Mouse (Mus musculus) cerebellum, adult 2 months (tissue): Measurements from ENCODE around the gene Dhx16. TPM values are rescaled to one million over a fixed set of nuclear protein-coding genes. Genes with fewer than 3 reads are reported as not detected.

ENCODE experiments used
- DNase-seq, 2 experiments: peaks; one replicate each; pipeline ENCODE4 v3.0.0; 2021
- H3K27ac ChIP-seq: fragments of 200-500 bp; 2 replicates; pipeline ENCODE4 v1.5.1; 2012; ENCODE audit warnings: low read length, control low read depth, inconsistent platforms; ENCODE audit not compliant: insufficient read depth
- H3K27me3 ChIP-seq: fragments of 200-500 bp; 2 replicates; pipeline ENCODE4 v1.6.1; 2012; ENCODE audit warnings: inconsistent platforms, mild to moderate bottlenecking, low read length, moderate library complexity; ENCODE audit not compliant: control insufficient read depth, insufficient read depth
- H3K4me1 ChIP-seq: fragments of 200-500 bp; 2 replicates; pipeline ENCODE4 v1.6.1; 2011; ENCODE audit warnings: low read length; ENCODE audit not compliant: control insufficient read depth, insufficient read depth
- H3K4me3 ChIP-seq: fragments of 200-500 bp; replicated peaks from 2 replicates; pipeline ENCODE3; 2011; ENCODE audit warnings: mild to moderate bottlenecking, low read depth, low read length, control low read depth; ENCODE audit not compliant: insufficient read depth
- CTCF ChIP-seq: fragments of 200-500 bp; IDR thresholded peaks from 2 replicates; pipeline ENCODE4 v1.5.1; 2011; ENCODE audit warnings: low read depth, mild to moderate bottlenecking, control low read depth, low read length, moderate library complexity, borderline replicate concordance; ENCODE audit not compliant: insufficient read depth
- POLR2A ChIP-seq: fragments of 200-500 bp; IDR thresholded peaks from 2 replicates; pipeline ENCODE4 v1.6.1; 2011; ENCODE audit warnings: low read length, control low read depth, borderline replicate concordance; ENCODE audit not compliant: insufficient read depth
- WGBS: fragments of 180-500 bp; shearing (Covaris S2); methylation state at CpG from one replicate; pipeline ENCODE4 v1.1.7; 2018; 5-methylcytosine and 5-hydroxymethylcytosine counted together
- polyA plus RNA-seq: library from polyadenylated mRNA; depleted of rRNA; stranded (reverse); fragments of >200 nt; gene quantifications from 2 replicates; pipeline ENCODE4 v1.2.3, GENCODE M21; 2012

Gene Dhx16
- polyA plus RNA-seq, 1 experiment: 52.2 TPM

DNA sequence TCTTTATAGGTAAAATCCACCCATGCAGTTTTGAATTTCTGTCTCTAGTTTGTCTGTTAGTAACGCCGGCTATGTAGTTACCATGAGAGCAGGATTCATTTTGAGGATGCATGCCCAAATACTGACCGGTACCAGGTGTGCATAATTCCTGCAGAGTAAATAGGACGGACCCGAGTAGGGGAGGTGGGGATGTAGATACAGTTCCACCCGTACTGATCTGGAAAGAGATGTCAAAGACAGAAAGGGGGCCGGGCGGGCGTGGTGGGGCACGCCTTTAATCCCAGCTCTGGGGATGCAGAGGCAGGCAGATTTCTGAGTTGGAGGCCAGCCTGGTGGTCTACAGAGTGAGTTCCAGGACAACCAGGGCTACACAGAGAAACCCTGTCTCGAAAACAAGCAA is 37.6 kb upstream of the Dhx16 start:
- Histone ChIP-seq H3K4me3 (peak overlapping the region; percentile 85), H3K27me3 (no peaks in the 10 kb centered on the region), H3K4me1 (no peaks in the 10 kb centered on the region), H3K27ac (no peak overlapping the region)
- TF ChIP-seq CTCF: no peak
- TF ChIP-seq POLR2A: no peak
- no peak for DNase-seq
- 12% methylated on average over 11 of the region's 11 CpGs for WGBS

DNA sequence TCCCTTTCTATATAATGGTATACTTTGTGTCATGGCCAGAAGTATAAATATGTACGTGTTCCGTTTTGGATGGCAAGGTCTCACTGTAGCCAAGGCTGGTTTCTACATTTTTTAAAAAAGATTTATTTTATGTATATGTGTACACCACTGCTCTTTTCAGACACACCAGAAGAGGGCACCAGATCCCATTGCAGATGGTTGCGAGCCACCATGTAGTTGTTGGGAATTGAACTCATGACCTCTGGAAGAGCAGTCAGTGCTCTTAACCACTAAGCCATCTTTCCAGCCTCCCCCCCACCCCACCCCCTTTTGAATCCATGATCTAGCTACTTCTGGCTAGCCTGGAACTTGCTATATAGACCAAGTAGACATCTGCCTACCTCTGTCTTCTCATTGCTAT is 36.1 kb upstream of the Dhx16 start:
- Histone ChIP-seq H3K4me3 (no peak overlapping the region), H3K27ac (no peak overlapping the region), H3K4me1 (no peaks in the 10 kb centered on the region), H3K27me3 (no peaks in the 10 kb centered on the region)
- TF ChIP-seq POLR2A: no peak
- TF ChIP-seq CTCF: no peak
- no peak for DNase-seq
- WGBS: 97% methylated on average over 3 of the region's 3 CpGs

DNA sequence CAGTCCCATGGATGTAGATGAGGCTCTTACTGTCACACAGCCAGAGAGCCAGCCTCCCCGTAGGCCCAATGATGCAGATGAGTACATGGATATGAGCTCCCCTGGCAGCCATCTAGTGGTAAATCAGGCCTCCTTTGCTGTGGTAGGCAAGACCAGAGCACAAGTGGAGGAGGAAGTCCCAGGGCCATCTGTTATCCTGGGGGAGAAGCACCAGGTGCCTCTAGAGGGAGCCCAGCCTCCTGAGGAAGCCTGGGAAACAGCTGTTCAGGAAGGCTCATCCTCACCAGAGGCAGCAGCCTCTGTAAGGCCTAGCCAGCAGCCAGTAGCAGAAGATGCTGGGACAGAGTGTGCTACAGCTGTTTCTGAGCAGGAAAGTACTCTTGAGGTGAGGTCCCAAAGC is 31.5 kb upstream of the Dhx16 start:
- TF ChIP-seq CTCF (no peak), POLR2A (no peak)
- H3K27ac ChIP-seq: no peak overlapping the region
- H3K4me1 ChIP-seq: no peaks in the 10 kb centered on the region
- WGBS: 16% methylated on average over 1 of the region's 1 CpGs
- DNase-seq: no peak
- H3K27me3 ChIP-seq: no peaks in the 10 kb centered on the region
- H3K4me3 ChIP-seq: no peak overlapping the region

DNA sequence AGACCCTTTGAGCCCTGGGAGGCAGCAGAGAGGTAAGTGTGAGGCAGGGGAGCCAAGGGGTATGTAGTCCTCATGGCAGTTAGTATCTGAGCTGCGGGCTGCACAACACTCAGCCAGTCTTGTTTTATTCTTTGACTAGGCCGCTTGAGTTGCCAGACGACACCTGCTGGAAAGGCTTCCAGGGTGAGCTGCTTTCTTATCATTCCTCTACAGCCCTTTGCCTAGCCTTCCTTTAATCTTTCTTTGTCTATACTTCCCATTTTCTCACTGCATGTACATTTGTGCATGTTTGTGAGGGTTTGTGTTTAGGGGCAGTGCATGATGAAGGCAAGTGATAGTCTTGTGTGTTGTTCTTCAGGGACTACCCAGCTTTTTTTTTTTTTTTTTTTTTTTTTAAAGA is 28.6 kb upstream of the Dhx16 start:
- DNase-seq: no peak
- H3K4me3 ChIP-seq: no peak overlapping the region
- H3K27ac ChIP-seq: no peak overlapping the region
- TF ChIP-seq CTCF (no peak), POLR2A (no peak)
- H3K4me1 ChIP-seq: no peaks in the 10 kb centered on the region
- no peaks in the 10 kb centered on the region for H3K27me3 ChIP-seq
- 90% methylated on average over 3 of the region's 3 CpGs for WGBS

DNA sequence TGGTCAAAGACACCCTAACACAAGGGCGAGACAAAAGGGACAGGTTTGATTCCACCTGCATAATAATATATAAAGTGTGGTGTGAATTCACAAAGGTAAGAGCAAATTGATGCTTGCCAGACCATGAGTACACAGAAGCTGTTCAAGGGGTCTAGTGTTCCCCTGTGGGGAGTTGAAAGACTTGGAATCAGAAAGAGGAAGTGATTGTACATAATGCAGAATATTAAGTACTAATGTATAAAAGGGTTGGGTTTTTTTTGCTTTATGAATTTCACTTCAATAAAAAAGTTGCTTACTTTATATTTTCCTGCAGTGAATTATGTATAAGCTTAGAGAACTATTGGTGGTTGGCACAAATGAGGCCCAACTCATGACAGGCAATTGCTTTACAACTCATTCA is 20.2 kb upstream of the Dhx16 start:
- WGBS: 95% methylated on average over 1 of the region's 1 CpGs
- H3K4me1 ChIP-seq: no peaks in the 10 kb centered on the region
- TF ChIP-seq POLR2A (no peak), CTCF (no peak)
- no peak overlapping the region for H3K4me3 ChIP-seq
- H3K27ac ChIP-seq: no peak overlapping the region
- DNase-seq: no peak
- H3K27me3 ChIP-seq: no peaks in the 10 kb centered on the region

DNA sequence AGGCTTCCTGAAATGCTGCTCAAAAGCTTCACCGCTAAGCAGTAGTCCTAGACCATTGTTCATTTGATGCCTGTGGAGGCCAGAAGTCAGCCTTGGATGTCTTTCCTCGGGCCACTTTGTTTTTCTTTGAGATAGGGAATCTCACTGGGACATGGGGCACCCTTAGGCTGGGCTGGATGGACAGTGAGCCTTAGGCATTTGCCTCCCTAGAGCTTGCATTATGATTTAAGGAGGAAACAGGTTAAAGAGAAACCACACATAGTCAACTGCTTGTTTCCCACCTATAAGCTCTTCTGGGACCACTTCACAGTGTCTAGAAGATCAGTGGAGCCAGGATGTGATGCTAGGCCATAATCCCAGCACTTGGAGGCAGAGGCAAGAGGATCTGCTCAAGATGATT is 19.8 kb upstream of the Dhx16 start:
- TF ChIP-seq CTCF (no peak), POLR2A (no peak)
- DNase-seq: no peak
- Histone ChIP-seq H3K4me1 (no peaks in the 10 kb centered on the region), H3K27ac (no peak overlapping the region), H3K27me3 (no peaks in the 10 kb centered on the region), H3K4me3 (no peak overlapping the region)
- WGBS: 81% methylated on average over 2 of the region's 2 CpGs

DNA sequence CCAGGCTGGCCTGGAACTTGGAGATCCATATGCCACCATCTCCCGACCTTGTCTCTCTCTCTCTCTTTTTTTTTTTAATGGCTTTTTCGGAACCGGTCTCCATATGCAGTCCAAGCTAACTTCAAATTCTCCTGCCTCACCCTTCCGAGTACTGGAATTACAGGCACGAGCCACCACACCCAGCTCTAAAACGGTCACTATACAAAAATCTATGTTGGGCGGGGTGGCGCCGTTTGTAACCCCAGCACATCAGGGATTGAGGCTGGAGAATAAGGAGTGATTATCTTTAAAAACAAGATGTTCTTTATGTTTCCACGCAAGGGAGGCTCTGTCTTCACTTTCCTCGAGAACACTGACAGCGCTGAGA is 18.8 kb upstream of the Dhx16 start:
- no peaks in the 10 kb centered on the region for H3K4me1 ChIP-seq
- TF ChIP-seq POLR2A: no peak
- no peak for TF ChIP-seq CTCF
- H3K27me3 ChIP-seq: no peaks in the 10 kb centered on the region
- H3K27ac ChIP-seq: 0 out of 2 replicates have a peak overlapping the region, but pooled peaks have one; percentile 8
- H3K4me3 ChIP-seq: peak overlapping the region; percentile 79
- WGBS: 4% methylated on average over 12 of the region's 12 CpGs
- no peak for DNase-seq

DNA sequence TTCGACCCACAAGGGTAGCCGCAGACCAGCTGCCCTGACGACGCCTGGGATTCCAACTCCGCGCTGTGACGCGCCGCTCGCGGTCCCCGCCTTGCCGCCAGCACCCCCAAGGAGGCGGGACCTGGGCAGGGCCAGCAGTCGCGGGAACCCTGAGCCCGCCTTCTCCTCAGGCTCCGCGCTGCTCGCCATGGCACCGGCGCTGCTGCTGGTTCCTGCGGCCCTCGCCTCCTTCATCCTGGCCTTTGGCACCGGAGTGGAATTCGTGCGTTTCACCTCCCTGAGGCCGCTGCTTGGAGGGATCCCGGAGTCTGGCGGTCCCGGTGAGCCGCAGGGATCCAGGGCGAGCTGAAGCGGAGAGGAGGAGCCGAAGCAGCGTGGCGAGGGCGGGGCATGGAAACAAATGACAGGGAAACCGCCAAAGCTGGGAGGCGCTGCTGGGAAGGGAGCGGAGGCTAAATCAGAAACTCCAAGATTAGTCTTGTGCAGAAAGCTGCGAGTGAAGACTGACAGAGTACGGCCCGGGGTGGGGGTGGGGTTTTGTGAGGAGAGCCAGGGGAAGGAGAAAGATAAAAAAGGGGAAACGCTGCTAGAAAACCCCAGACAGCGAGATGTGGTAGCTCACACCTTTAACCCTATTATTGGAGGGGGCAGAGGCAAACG is 18.3 kb upstream of the Dhx16 start, which contains the start of gene Nrm:
Nrm (plus strand) TSS at position 121 of the 660 bp plus-strand sequence.
- WGBS: 1% methylated on average over 47 of the region's 47 CpGs
- peak; percentile 91 for TF ChIP-seq POLR2A
- TF ChIP-seq CTCF: peak; percentile 25; the same call in 1 of the 2 replicates
- Histone ChIP-seq H3K27me3 (no peaks in the 10 kb centered on the region), H3K4me3 (peak within 1 kb of the TSS; percentile 79), H3K27ac (peak within 1 kb of the TSS; percentile 31; the same call in 1 of the 2 replicates), H3K4me1 (no peaks in the 10 kb centered on the region)
- DNase-seq: peak; percentile 91 to 94
